Mouse (Mus musculus) brown adipose tissue, adult 24 weeks (tissue): Measurements from ENCODE around the gene S100a2. TPM values are rescaled to one million over a fixed set of nuclear protein-coding genes. Genes with fewer than 3 reads are reported as not detected.
A peak's percentile ranks its signal among the peaks of the same experiment; 100 is the strongest.

Experiments
- H3K27ac ChIP-seq: fragments of 200-500 bp; replicated peaks from 2 replicates; pipeline ENCODE4 v1.5.1; 2012; ENCODE audit warnings: low read depth, mild to moderate bottlenecking, low read length
- H3K4me1 ChIP-seq: fragments of 200-500 bp; 2 replicates; pipeline ENCODE4 v1.6.1; 2012; ENCODE audit warnings: low read length, mixed read lengths; ENCODE audit not compliant: control insufficient read depth, insufficient read depth, insufficient read length
- H3K4me3 ChIP-seq: fragments of 200-500 bp; 2 replicates; pipeline ENCODE4 v1.5.1; 2012; ENCODE audit warnings: low read depth, mild to moderate bottlenecking, low read length, moderate library complexity; ENCODE audit not compliant: insufficient read depth
- polyA plus RNA-seq: library from polyadenylated mRNA; stranded (reverse); fragments of >200 nt; gene quantifications from 2 replicates; pipeline ENCODE4 v1.2.4, GENCODE M21; 2012; ENCODE audit not compliant: missing spikeins, insufficient read depth, insufficient read length

The S100a2 gene
- polyA plus RNA-seq, 1 experiment: not detected

DNA sequence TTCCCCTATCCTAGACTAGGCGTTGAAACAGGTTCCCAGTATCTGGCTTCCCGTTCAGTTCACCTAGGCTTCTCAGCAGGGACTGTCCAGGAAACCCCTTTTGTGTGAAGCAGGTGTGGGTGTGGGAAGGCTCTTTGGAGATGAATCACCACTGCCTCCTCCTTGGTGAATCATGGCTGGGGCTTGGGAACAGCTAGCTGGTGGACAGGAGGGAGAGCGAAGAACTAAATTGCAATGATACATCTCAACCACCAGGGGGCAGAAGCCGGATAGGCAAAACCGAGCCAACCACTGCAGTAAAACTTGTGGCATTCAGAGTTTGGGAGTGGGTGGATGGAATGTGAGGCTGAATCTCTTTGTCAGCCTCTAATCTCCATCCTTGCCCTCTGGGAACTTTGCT is 4.5 kb upstream of the S100a2 start:
- Histone ChIP-seq H3K4me3 (no peak overlapping the region), H3K27ac (no peak overlapping the region), H3K4me1 (peaks cover 24% of the 10 kb centered on the region)

DNA sequence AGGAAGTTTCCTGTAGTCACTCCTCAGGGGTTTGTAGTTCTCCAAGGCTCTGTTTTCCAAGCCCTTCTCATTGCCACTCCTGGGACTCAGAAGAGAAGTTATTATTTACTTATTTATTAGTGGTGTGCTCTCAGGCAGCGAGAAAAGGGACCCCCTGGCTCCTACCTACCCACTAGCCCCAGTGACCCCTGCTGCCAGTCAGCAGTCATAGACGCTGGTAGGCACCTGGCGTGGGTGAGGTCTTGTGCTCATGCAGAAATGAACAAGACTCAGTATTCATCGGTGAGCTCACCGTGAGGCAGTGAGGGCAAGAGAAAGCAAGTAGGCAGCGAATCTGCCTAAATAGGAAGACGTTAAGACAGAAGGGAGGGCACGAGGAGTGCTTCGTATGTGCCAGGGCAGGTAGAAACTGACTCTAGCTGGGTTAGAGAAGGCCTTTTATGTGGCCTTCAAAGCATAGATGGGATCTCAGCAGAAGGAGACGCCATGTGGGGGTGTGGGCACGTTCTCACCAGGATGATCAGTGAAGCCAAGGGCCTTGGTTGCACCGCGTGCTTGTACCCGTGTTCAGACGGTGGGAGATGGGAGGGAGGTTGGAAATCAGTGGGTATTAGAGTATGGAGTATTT is 3.9 kb upstream of the S100a2 start:
- Histone ChIP-seq H3K4me3 (no peak overlapping the region), H3K4me1 (peaks cover 24% of the 10 kb centered on the region), H3K27ac (peak overlapping the region; percentile 65; the same call in 1 of the 2 replicates)

DNA sequence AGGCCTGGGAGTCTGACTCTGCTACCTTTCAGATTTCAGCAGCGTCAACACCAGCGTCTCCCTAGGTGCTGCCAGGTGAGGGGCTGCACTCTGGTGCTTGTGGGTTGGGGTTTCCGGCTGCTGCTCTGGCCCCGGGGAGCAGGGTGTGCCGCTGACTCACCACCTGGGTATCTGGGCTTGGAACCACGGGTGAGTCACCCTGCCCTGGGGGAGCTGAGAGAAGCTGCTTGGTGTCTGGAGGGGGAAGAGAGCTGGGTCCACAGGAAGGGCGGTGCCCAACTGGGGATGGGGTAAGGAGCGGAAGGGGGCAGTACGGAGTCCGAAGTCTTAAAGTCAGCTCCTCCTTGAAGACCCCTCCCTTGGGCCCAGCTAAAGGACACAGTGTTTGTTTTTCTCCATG is 3.1 kb upstream of the S100a2 start:
- H3K4me1 ChIP-seq: peaks cover 24% of the 10 kb centered on the region
- H3K27ac ChIP-seq: peak overlapping the region; percentile 65
- H3K4me3 ChIP-seq: no peak overlapping the region

DNA sequence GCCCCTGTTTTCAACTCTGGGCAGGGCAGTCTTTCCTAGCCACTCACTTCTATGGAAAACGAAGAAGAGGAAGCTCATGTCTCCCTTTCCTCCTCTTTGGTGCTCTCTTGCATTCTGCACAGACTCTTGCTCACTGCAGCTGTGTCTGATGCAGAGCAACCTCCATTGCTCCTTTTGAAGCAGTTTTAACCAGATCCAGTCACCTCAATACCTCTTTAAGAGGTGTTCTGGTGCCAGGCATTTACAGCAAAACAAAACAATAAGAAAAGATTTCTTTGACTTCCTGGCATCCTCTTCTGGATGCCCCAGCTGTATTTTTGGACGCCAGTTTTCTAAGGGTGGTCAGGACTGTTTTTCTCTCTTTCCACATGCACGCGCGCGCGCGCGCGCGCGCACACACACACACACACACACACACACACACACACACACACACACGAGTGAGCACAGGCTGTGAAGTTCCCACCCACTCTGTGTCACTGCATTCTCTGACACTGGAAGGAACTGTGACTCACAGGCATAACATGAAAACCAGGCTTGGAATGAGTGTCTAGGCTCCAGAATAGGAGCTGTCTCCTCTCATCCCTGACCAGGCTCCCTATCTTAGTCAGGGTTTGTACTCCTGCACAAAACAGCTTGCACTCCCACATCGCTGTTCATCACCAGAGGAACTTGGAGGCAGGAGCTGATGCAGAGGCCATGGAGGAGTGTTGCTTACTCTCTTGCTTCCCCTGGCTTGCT is 2.5 kb upstream of the S100a2 start:
- Histone ChIP-seq H3K27ac (peak overlapping the region; percentile 65), H3K4me3 (no peak overlapping the region), H3K4me1 (peaks cover 24% of the 10 kb centered on the region)

DNA sequence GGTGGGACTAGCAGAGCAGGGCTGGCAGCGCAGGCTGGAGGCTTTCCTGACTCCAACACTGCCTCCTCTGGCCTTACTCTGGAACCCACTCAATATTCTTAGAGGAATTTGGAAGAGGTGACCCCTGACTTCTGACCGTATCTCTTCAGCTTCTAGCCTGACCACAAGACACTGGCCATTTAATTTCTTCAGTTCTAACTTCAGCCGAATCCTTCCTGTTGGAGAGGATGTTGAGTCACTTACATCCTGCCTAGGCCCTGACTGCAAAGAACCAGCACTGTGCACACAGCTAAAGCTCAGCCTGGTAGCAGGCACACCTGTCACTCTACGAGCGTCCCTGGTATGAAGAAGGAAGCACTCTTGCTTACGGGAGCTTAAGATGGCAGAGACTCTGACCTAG is 657 bp upstream of the S100a2 start:
- Histone ChIP-seq H3K4me3 (no peak overlapping the region), H3K4me1 (peaks cover 24% of the 10 kb centered on the region), H3K27ac (peak overlapping the region; percentile 19; the same call in 1 of the 2 replicates)

DNA sequence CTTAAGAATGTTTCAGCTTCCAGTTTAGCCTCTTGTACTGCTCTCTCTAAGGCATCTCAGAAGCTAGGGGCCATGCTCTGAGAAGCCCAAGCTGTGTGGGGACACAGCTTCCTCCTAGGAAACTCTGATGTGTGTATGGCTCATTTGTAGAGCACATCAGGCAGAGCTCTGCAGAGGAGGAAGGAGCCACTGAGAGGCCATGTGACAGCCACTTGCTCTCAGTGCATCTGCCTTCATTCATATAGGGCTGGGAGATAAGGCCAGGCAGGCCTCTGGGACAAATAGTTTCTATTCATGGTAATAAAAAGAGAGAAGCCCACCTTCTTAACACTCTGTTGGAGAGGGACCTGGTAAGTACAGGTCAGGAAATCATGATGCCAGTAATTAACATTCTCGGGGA is 4.4 kb downstream of the S100a2 start:
- no peak overlapping the region for H3K27ac ChIP-seq
- peaks cover 27% of the 10 kb centered on the region for H3K4me1 ChIP-seq
- H3K4me3 ChIP-seq: no peak overlapping the region

DNA sequence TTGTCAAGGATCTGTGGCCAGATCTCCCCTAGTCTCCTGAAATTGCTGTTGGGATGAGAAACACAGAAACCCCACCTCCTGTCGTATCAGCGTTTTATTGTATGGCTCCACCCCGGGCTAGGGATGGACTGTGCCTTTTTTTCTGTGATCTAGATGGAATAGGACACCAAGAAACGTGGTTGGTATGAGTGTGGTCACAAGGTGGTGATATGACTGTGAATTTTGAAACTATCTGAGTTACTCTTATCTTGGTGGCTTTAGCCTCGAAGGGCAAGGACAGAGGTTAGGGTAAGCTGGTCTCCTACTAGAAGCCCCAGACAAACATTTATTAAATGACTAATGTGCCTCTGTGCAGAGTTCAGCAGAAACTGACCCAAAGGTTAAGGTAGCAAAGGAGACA is 5.5 kb downstream of the S100a2 start:
- H3K4me3 ChIP-seq: no peak overlapping the region
- peak overlapping the region; percentile 78 for H3K27ac ChIP-seq
- peaks cover 32% of the 10 kb centered on the region for H3K4me1 ChIP-seq

DNA sequence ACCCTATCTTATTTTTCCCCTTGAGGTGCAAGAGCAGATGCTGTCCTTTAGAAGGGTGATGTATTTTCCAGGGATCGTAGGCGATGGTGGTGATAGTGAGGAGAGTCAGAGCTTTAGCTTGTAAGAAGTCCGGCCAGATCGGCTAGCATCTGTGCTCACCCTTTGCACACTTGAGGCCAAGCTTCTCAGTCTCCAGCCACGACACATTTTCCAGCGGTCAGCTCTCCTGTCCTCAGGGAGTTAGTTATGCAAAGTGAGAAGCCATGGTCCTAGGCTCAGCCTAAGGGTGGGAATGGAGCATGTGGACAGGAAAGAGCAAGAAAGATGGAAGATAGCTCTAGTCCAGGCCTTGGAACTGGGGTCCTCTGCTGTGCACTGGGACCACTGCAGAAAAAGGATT is 6.8 kb downstream of the S100a2 start:
- Histone ChIP-seq H3K27ac (peak overlapping the region; percentile 78), H3K4me1 (peaks cover 40% of the 10 kb centered on the region), H3K4me3 (no peak overlapping the region)

DNA sequence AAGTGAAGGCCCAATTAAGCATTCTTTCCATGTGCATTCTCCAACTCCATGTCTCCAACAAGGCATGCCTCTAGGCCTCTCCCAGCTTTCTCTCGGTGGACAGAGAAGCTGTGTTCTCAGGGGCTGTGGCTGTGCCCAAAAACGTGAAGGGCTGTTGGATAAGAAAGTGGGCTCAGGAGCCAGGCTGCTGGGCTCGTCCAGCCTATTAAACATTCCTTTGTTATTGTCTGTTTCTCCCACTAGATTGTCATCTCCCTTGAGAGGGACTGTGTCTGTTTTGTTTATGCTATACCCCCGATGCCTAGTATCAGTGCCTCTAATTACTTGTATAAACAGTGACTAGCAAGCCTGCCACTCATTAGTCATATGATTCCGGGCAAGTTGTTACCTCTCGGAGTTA is 7.7 kb downstream of the S100a2 start:
- H3K4me3 ChIP-seq: no peak overlapping the region
- peak overlapping the region; percentile 16; the same call in 1 of the 2 replicates for H3K27ac ChIP-seq

DNA sequence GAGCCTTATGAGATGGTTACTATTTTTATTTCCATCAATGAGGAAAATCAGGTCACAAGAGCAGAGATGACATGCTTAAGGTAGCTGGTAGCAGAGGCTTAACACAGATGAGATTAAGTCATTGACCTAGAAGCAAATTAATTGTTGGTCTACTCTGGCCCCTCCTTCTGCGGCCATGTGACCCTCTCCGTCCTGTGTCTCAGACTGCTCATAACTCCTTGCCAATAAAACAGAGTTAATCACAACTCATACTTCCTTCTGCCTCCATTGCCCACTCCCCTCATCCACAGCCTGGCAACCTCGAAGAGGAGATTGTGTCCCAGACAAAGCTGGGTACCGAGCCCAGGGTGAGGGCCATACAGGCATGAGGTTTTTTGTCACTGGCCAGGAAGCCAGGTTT is 8.2 kb downstream of the S100a2 start:
- Histone ChIP-seq H3K4me3 (no peak overlapping the region), H3K4me1 (peaks cover 41% of the 10 kb centered on the region), H3K27ac (no peak overlapping the region)

More for the DNA sequence above, 7.7 kb downstream of the S100a2 start:
- peaks cover 41% of the 10 kb centered on the region for H3K4me1 ChIP-seq

DNA sequence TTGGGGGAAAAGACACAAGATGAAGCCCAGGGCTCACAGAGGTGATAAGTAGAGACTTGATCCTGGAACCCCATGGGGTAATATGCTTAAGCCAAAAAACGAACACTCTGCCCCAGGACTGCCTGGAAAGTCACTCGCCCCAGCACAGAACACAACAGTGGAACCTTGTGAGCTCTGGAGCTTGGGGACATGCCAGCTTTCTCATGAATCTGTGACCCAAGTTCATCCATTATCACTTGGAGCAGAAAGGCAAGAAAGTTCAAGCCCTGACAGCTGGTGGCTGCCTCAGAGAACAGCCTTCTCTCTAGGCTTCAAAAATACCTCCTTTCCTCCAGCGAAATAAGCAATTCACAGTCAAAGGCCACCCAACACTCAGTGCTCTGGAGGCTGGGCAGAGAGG is 9.4 kb downstream of the S100a2 start:
- Histone ChIP-seq H3K27ac (no peak overlapping the region), H3K4me3 (no peak overlapping the region), H3K4me1 (peaks cover 41% of the 10 kb centered on the region)

DNA sequence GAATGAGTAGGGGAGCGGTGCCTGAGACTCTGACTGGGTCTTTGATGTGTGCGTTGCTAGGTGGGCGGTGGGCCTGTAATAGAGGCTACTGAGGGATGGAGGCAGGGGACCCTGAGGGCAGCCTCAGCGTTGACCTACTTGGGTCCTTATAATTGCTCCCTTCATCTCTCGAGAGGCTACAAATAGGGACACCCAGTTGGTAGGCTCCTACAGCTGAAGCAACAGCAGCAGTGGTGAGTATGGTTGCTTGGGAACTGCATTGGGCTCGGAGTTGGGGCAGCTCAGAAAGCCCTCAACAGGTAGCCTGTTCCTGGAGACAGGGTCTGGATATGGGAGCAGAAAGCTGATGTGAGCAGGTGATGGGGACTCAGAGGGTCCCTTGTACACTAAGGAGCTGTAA is 10.0 kb downstream of the S100a2 start:
- Histone ChIP-seq H3K4me1 (peaks cover 41% of the 10 kb centered on the region), H3K27ac (0 out of 2 replicates have a peak overlapping the region, but pooled peaks have one; percentile 29), H3K4me3 (no peak overlapping the region)

DNA sequence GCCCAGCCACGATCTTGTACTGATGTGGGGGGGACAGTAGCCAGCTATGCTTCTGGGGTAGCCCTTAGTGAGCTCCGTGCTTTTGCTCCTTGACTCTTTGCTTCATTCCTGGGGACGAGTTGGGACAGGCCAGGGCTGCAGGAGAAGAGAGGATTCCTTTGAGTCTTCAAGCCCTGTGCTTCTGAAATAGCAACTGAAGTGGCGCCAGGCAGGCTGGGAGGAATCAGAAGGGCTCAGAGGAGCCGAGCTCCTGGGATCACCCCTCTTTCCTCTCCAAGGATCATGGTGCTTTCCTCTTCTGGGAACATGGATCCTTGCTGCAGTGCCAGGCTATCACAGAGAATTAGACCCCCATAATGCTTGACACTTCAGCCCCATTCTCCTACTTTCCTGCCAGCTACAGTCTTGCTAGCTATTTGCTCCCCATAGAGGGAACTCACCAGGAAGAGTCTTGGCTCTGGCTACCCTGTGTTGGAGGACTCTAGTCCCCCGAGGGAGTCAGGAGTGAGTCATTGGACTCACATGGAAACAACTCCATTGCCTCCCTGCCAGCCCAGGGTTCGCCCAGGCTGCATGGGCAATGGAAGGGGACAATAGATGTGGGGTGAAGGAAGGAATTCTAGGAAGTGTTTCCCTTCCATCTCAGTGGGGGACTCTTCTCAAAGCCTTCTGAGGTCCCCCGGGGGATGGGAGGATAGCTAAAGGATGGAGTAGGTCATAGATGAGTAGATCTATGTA is 10.6 kb downstream of the S100a2 start:
- Histone ChIP-seq H3K4me1 (peaks cover 35% of the 10 kb centered on the region), H3K27ac (0 out of 2 replicates have a peak overlapping the region, but pooled peaks have one; percentile 29), H3K4me3 (no peak overlapping the region)

DNA sequence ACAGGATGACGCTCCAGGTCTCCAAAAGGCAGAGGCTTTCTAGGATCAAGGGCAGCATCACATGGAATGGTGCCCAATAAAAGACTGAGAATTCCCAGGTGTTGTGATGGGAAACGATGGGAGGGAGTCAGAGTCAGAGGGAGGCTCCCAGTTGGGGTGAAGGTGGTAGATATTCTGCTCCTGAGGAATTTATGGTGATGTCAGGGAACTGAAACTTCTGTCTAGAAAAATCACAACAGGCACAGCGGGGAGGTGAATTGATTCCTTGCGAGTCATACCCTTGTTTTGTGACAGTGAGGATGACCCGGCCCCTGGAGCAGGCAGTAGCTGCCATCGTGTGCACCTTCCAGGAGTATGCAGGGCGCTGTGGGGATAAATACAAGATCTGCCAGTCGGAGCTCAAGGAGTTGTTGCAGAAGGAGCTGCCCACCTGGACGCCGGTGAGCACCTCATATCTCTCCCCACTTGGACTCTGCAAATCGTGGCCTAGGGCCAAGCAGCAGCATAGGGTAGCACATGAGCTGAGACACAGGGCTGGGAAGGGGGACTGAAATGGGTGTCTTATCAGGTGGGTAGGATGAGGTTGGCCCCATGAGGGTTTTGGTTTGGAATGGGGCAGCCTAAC is 11.6 kb downstream of the S100a2 start, which contains the start of gene Gm42674:
Gm42674 (plus strand) TSS at position 419 of the 625 bp plus-strand sequence.
- Histone ChIP-seq H3K4me1 (peaks cover 28% of the 10 kb centered on the region), H3K27ac (no peak within 1 kb of the TSS), H3K4me3 (no peak within 1 kb of the TSS)

DNA sequence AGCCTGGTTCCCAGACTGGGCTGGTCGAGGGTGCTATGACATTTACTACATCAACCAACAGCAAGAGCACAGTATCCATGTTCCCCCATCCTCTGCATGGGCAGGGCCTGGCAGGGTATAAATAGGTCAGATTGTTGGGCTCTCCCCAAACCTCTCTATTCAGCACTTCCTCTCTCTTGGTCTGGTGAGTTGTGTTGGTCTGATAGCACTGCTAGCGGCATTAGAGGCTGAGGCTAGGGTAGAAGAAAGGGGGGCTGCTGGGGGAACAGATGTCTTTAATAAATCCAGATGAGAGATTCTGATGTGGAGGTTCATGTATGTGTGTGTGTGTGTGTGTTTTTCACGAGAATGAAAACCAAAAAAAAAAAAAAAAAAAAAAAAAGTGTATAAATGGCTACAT is 13.6 kb downstream of the S100a2 start, which contains the start of gene S100a4:
S100a4 (plus strand) TSS at position 149 of the 400 bp plus-strand sequence.
- Histone ChIP-seq H3K4me1 (peaks cover 18% of the 10 kb centered on the region), H3K27ac (peak within 1 kb of the TSS; percentile 32), H3K4me3 (no peak within 1 kb of the TSS)
